Mouse (Mus musculus) neural tube, embryonic 13.5 days (tissue): ENCODE data around the gene C5ar2. TPM values are rescaled to one million over a fixed set of nuclear protein-coding genes. Genes with fewer than 3 reads are reported as not detected.
"Not testable (repeated sequence)": the region's sequence is repeated elsewhere in the genome, so short reads cannot be mapped to it uniquely, and the experiment has no call there.

Experiments
- ATAC-seq: fragments of 200-750 bp; cut with Nextera tagmentation; 2 replicates; pipeline ENCODE4 v1.8.0; 2017; ENCODE audit warnings: low read depth, mild to moderate bottlenecking, moderate TSS enrichment, moderate library complexity
- H3K27ac ChIP-seq: fragments of 300-500 bp; sonication (generic); replicated peaks from 2 replicates; pipeline ENCODE4 v1.5.1; 2015; ENCODE audit warnings: moderate library complexity, mild to moderate bottlenecking, inconsistent platforms
- H3K27me3 ChIP-seq: fragments of 300-500 bp; sonication (generic); 2 replicates; pipeline ENCODE4 v1.6.1; 2015; ENCODE audit warnings: mild to moderate bottlenecking, inconsistent platforms
- H3K36me3 ChIP-seq: fragments of 300-500 bp; sonication (generic); 2 replicates; pipeline ENCODE4 v1.6.1; 2015; ENCODE audit warnings: mild to moderate bottlenecking, inconsistent platforms
- H3K4me1 ChIP-seq: fragments of 300-500 bp; sonication (generic); replicated peaks from 2 replicates; pipeline ENCODE4 v1.6.1; 2015; ENCODE audit warnings: inconsistent platforms
- H3K4me2 ChIP-seq: fragments of 300-500 bp; sonication (generic); 2 replicates; pipeline ENCODE4 v1.6.1; 2015; ENCODE audit warnings: inconsistent platforms, mild to moderate bottlenecking, moderate library complexity
- H3K4me3 ChIP-seq: fragments of 300-500 bp; sonication (generic); 2 replicates; pipeline ENCODE4 v1.5.1; 2015; ENCODE audit warnings: mild to moderate bottlenecking, inconsistent platforms
- H3K9ac ChIP-seq: fragments of 300-500 bp; sonication (generic); 2 replicates; pipeline ENCODE4 v1.6.1; 2015; ENCODE audit warnings: moderate library complexity, mild to moderate bottlenecking, inconsistent platforms
- H3K9me3 ChIP-seq: fragments of 300-500 bp; sonication (generic); 2 replicates; pipeline ENCODE4 v1.6.1; 2016; ENCODE audit warnings: inconsistent platforms
- WGBS: fragments of 180-500 bp; shearing (Covaris S2); methylation state at CpG from one replicate; pipeline ENCODE4 v1.1.7; 2015; 5-methylcytosine and 5-hydroxymethylcytosine counted together
- polyA plus RNA-seq: library from polyadenylated mRNA; unstranded; fragments of >200 nt; fragmentation: Nextera tagmentation; extraction: Ambion mirVana; gene quantifications from 2 replicates; pipeline ENCODE4 v1.2.1, GENCODE M21; 2015

C5ar2 gene
- polyA plus RNA-seq, 1 experiment from 2014 or later = 0.15 TPM

DNA sequence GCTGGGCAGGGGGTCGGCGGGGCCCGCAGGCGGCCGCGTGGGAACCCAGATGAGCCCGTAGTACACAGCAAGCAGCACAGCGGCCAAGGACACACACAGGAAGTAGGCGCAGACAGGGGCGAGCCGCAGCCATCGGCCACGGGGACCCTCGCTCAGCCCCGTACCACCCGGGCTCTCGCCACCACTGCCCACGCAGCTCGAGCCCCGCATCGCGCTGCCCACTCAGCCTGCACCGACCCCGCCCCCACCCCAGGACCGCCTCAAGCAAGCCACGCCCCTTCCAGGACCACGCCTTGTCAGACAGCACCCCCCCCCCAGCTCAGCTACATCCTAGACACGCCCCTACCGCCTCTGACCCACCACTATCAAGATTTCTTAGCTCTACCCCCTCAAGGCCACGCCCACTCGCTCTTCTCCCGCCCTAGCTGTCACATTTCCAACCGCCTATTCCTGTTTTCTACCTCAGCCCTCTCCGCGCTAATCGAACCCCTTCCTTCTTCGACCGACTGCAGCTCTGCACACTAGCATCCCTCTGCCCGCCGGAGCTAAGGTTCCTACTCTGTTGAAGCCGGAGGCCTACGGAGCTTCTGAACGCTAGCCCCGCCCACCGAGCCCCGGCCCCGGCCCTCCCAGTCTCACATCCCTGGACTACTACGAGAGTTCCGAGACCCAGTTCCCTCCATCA lies 29.3 kb upstream of the C5ar2 start, which contains the start of gene Inafm1:
TSS of gene Inafm1 (minus strand) at position 537 of the 685 bp plus-strand sequence.
- Histone ChIP-seq H3K4me1 (peaks cover 32% of the 10 kb centered on the region), H3K36me3 (peaks cover 37% of the 10 kb centered on the region), H3K27me3 (no peaks in the 10 kb centered on the region), H3K27ac (peak within 1 kb of the TSS; percentile 95), H3K4me2 (peak within 1 kb of the TSS; percentile 88), H3K9me3 (no peaks in the 10 kb centered on the region), H3K9ac (peak within 1 kb of the TSS; percentile 92), H3K4me3 (peak within 1 kb of the TSS; percentile 76)
- 1% methylated on average over 46 of the region's 49 CpGs for WGBS
- peak; percentile 89 for ATAC-seq

DNA sequence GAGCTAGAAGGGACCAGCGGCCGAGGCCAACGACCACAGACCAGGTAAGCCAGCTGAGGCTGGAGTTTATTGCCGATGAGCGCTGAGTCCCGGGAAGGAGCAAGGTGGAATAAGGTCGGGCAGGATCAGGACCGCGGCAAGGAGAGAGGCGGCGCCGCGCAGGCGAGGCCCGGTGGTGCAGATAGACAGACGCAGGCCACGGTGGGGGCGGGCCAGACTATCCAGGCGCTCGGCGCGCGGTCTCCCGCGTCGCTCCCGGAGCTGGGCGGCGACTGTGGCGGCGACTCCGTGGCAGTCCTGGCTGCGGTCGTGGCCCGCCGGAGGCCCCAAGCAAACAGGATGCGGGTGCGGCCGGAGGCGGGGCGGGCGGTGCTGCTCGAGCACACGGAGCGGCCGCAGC lies 28.7 kb upstream of the C5ar2 start:
- under 1% methylated on average over 41 of the region's 46 CpGs for WGBS
- Histone ChIP-seq H3K9ac (peak overlapping the region; percentile 92), H3K4me3 (peak overlapping the region; percentile 76), H3K27me3 (no peaks in the 10 kb centered on the region), H3K36me3 (peaks cover 32% of the 10 kb centered on the region), H3K9me3 (no peaks in the 10 kb centered on the region), H3K4me1 (peaks cover 32% of the 10 kb centered on the region), H3K4me2 (peak overlapping the region; percentile 88), H3K27ac (peak overlapping the region; percentile 95)
- ATAC-seq = peak; percentile 81

DNA sequence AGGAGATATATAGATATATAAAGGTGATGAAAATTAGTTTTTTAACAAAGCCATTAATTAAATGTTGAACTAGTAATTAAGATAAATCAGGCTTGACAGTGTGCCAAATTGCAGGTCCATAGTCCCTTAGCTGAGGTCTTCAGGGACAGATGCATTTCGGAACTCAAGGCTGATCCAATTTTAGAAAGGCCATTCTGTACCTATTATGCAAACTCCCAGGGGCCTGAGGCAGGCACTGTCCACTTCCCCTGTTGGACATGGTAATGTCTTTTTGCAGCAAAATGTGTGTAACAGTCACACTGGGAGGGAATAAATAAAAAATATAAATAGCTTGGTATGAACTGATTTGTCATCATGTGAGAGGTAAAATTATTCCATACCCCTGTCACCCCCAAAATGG lies 27.2 kb upstream of the C5ar2 start:
- peak overlapping the region; percentile 76; the same call in 1 of the 2 replicates for H3K4me3 ChIP-seq
- peaks cover 32% of the 10 kb centered on the region for H3K4me1 ChIP-seq
- H3K27ac ChIP-seq = no peak overlapping the region
- peak overlapping the region; percentile 88 for H3K4me2 ChIP-seq
- ATAC-seq = no peak
- peaks cover 18% of the 10 kb centered on the region for H3K36me3 ChIP-seq
- H3K9ac ChIP-seq = peak overlapping the region; percentile 92
- no peaks in the 10 kb centered on the region; the same call in 1 of the 2 replicates for H3K9me3 ChIP-seq
- 35% methylated on average over 1 of the region's 1 CpGs for whole genome bisulfite sequencing
- no peaks in the 10 kb centered on the region for H3K27me3 ChIP-seq

DNA sequence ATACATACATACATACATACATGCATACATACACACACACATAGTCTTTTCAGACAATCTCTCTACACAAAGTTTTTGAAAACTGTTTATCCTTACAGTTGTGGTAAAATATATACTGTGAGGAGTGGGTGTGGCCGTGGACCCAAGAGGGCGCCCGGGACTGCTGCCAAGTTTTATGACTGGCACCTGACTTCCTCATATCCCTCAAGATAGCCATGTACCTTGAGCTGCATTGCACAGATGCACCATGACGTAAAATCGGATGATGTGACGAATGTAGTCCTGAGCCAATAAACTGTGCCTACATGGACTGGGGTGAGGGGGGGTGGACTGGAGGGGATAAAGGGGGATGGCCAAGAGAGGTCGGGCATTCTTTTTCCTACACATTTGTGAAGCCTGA lies 22.6 kb upstream of the C5ar2 start:
- WGBS = 83% methylated on average over 7 of the region's 7 CpGs
- peaks cover 12% of the 10 kb centered on the region for H3K4me1 ChIP-seq
- H3K27me3 ChIP-seq, H3K36me3 ChIP-seq, H3K9me3 ChIP-seq, ATAC-seq, H3K27ac ChIP-seq, H3K4me2 ChIP-seq, H3K4me3 ChIP-seq, H3K9ac ChIP-seq: not testable (repeated sequence)

DNA sequence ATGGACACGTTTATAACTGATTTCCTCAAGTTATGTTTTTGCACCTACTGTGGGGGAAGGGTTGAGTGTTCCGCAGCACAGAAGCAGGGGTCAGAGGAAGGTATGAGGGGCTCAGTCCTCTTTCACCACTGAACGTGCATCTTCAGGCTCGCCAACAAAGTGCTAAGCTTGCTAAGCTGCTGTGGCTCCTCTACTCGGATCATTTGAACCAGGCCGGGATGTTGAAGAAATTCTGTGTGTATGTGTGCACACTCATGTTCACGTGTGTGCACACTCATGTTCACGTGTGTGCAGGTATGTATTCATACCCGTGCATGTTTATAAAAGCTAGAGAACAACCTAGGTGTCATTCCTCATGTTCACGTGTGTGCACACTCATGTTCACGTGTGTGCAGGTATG lies 21.9 kb upstream of the C5ar2 start:
- Histone ChIP-seq H3K9me3 (peaks cover 8% of the 10 kb centered on the region), H3K4me3 (no peak overlapping the region), H3K36me3 (0 out of 2 replicates have a peak, but pooled peaks cover 4% of the 10 kb centered on the region), H3K9ac (no peak overlapping the region), H3K27ac (no peak overlapping the region), H3K4me1 (peaks cover 4% of the 10 kb centered on the region), H3K27me3 (no peaks in the 10 kb centered on the region), H3K4me2 (no peak overlapping the region)
- WGBS = 90% methylated on average over 11 of the region's 11 CpGs
- ATAC-seq = no peak

DNA sequence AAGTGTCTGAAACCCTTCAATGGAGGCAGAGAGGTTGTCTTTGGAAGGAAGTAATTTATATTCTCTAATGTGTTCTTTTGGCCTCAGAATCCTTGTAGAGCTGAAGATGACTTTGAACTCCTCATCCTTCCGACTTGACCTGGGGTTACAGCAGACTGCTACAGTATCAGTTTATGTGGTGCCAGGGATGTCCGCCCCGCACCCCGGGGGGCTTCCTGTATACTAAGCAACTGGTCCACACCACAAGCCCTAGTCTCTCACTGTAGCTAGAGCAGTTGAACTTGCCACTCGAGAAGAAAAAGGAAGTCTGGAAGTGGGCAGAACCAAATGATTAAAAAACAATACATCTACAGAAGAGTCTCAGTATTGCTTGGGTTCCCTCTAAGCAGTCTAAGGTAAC lies 19.9 kb upstream of the C5ar2 start:
- no peak for ATAC-seq

DNA sequence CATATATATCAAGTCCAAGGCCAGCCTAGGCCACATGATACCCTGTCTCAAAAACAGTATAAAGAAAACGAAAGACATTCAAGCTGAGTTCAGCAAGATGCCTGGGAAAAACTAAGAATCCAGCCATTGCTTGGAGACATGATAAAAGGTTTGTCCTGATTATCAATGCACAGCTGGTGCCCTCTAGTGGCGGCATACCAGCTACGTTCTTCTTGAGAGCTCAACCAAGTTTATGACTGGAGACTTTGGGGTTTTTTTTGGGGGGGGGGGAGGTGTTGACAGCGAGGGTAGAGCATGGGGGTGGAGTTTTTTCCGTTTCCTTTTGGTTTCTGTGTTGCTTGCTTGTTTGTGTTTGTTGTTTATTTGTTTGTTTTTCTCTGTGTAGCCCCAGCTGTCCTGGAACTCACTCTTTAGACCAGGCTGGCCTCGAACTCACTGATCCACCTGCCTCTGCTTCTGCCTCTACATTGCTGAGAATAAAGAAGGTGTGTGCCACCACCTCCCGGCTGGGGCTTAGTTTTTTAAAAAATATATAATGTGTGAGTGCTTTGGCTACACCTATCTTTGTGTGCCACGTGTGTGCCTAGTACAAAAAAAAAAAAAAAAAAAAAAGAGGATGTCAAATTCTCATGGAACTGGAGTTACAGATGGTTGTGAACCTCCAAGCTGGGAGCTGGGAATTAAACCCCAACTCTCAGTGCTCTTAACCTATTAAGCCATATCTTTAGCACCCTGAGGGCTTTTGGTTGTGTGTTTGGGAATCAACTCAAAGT lies 19.2 kb upstream of the C5ar2 start:
- Histone ChIP-seq H3K36me3 (no peaks in the 10 kb centered on the region), H3K4me2 (no peak overlapping the region), H3K9ac (no peak overlapping the region), H3K27me3 (no peaks in the 10 kb centered on the region), H3K9me3 (peaks cover 8% of the 10 kb centered on the region), H3K4me3 (no peak overlapping the region), H3K27ac (no peak overlapping the region), H3K4me1 (no peaks in the 10 kb centered on the region)
- ATAC-seq = no peak
- WGBS = 30% methylated on average over 8 of the region's 8 CpGs

More for the DNA sequence above, 19.9 kb upstream of the C5ar2 start:
- Histone ChIP-seq H3K27me3 (no peaks in the 10 kb centered on the region), H3K9ac (no peak overlapping the region), H3K9me3 (peaks cover 8% of the 10 kb centered on the region), H3K4me2 (no peak overlapping the region), H3K4me1 (no peaks in the 10 kb centered on the region), H3K36me3 (0 out of 2 replicates have a peak, but pooled peaks cover 4% of the 10 kb centered on the region), H3K4me3 (no peak overlapping the region), H3K27ac (no peak overlapping the region)
- 83% methylated on average over 5 of the region's 5 CpGs for WGBS

DNA sequence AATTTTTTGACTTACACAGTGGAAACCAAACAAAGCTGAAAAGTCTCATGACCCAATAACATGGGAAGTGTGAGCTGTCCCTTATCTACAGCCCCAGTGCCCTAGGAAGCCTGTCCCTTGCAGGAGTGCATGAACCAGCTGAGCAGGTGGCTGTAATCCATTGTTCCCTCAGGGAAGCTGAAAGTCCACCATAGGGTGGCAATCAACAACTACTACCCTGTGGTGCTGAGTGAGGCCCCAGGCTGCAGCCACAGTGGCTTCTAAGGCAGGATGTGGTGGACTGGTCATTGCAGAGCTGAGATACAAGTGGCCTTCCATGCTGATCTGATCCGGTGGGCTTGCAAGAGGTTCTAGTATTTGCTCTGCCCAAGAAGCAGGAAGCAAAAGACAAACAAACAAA lies 17.1 kb upstream of the C5ar2 start:
- Histone ChIP-seq H3K4me3 (no peak overlapping the region), H3K27me3 (no peaks in the 10 kb centered on the region), H3K4me1 (no peaks in the 10 kb centered on the region), H3K27ac (no peak overlapping the region), H3K9me3 (peaks cover 8% of the 10 kb centered on the region), H3K9ac (no peak overlapping the region), H3K4me2 (no peak overlapping the region), H3K36me3 (no peaks in the 10 kb centered on the region)
- ATAC-seq = no peak
- WGBS = 64% methylated on average over 1 of the region's 1 CpGs

DNA sequence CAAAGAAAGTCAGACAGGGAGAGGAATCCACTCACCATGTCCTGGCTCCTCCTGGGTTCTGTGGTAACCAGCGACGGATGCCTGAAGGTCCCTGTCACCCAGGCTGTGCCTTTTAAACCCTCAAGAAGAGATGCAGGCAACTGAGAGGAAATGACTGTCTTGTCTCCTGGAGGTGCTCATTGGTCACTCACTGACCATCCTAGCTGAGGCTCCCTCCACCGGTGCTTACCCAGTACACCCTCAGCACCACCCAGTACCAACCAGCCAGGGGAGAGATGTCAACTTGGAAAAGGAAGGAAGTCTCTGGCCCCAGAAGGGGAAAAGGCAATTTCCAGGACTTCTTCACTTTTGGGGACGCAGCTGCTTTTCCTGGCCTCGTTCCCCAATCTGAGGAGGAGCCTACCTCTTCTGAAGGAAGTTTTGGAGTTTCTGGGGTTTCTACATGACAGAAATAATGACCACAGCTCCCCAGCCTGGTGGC lies 15.2 kb upstream of the C5ar2 start, which contains the start of gene C5ar1:
TSS of gene C5ar1 (minus strand) at position 431 of the 481 bp plus-strand sequence.
- H3K4me2 ChIP-seq = no peak within 1 kb of the TSS
- H3K4me3 ChIP-seq = no peak within 1 kb of the TSS
- H3K27ac ChIP-seq = no peak within 1 kb of the TSS
- 90% methylated on average over 5 of the region's 5 CpGs for WGBS
- H3K9me3 ChIP-seq = no peaks in the 10 kb centered on the region
- no peaks in the 10 kb centered on the region for H3K27me3 ChIP-seq
- no peak within 1 kb of the TSS for H3K9ac ChIP-seq
- no peak for ATAC-seq
- H3K36me3 ChIP-seq = no peaks in the 10 kb centered on the region
- no peaks in the 10 kb centered on the region for H3K4me1 ChIP-seq

DNA sequence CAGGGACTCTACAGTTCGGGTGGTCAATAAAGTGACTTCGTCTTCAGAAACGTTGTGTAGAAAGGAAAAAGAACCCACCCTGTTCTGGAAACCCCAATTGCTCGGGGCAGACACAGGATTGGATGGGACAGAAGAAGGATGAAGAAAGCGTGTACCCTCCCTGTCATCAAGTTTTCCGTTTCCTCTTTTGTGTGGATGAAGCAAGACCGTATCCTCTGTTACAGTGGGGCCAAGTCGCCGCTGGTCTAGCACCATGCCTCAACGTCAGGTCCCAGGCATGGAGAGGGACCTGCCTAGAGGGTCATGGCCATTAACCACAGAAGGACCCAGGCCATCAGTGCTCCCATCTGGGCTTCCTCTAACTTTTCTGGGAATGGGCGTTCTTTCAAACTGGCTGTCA lies 13.9 kb upstream of the C5ar2 start:
- no peaks in the 10 kb centered on the region for H3K9me3 ChIP-seq
- H3K4me1 ChIP-seq = no peaks in the 10 kb centered on the region
- no peak overlapping the region for H3K4me2 ChIP-seq
- no peak overlapping the region for H3K27ac ChIP-seq
- no peaks in the 10 kb centered on the region for H3K27me3 ChIP-seq
- no peak overlapping the region for H3K9ac ChIP-seq
- ATAC-seq = no peak
- H3K36me3 ChIP-seq = no peaks in the 10 kb centered on the region
- 92% methylated on average over 11 of the region's 11 CpGs for WGBS
- no peak overlapping the region for H3K4me3 ChIP-seq

DNA sequence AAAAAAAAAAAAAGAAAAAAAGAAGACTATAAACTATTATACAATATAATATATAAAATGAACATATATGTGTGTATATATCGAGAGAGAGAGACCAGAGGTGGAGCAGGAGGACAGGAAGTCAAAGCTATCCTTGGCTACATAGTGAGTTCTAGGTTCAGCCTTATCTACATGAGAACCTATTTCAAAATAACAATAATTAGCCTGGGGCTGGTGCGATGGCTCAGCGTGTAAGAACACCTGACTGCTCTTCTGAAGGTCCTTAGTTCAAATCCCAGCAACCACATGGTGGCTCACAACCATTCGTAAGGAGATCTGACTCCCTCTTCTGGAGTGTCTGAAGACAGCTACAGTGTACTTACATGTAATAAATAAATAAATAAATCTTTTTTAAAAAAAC lies 12.0 kb upstream of the C5ar2 start:
- H3K27me3 ChIP-seq, ATAC-seq, H3K4me3 ChIP-seq, H3K9me3 ChIP-seq, H3K4me1 ChIP-seq, H3K27ac ChIP-seq, H3K9ac ChIP-seq, H3K4me2 ChIP-seq, H3K36me3 ChIP-seq: not testable (repeated sequence)
- 85% methylated on average over 4 of the region's 4 CpGs for WGBS

DNA sequence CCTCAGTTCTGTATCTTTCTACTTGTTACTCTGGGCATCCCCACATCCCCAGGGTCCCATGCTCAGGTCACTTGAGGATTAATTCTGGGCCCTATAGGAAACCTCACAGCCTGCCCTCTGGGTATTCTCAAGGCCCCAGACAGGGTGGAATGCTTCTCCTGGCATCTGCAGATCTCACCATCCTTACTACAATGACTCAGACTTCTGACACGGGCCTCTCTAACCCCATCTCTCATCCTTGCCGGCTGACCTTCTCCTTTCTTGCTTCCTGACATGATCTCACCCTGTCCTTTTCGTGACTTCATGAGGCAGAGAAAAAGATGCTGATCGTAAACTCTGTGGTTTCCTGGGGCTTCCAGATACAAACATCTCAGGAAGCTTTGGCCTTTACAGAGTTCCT lies 10.2 kb upstream of the C5ar2 start:
- Histone ChIP-seq H3K9ac (no peak overlapping the region), H3K4me1 (no peaks in the 10 kb centered on the region), H3K27ac (no peak overlapping the region), H3K27me3 (no peaks in the 10 kb centered on the region), H3K4me3 (no peak overlapping the region), H3K36me3 (no peaks in the 10 kb centered on the region), H3K4me2 (no peak overlapping the region), H3K9me3 (no peaks in the 10 kb centered on the region)
- no peak for ATAC-seq
- WGBS = 60% methylated on average over 4 of the region's 4 CpGs
